Mouse (Mus musculus): ENCODE measurements at regions not wholly inside any gene's neighbourhood (a gene's known extent, or its start where the extent isn't known, plus 50 kb on each side); places are given as distances from the start of the nearest gene placed in this dataset.

DNA sequence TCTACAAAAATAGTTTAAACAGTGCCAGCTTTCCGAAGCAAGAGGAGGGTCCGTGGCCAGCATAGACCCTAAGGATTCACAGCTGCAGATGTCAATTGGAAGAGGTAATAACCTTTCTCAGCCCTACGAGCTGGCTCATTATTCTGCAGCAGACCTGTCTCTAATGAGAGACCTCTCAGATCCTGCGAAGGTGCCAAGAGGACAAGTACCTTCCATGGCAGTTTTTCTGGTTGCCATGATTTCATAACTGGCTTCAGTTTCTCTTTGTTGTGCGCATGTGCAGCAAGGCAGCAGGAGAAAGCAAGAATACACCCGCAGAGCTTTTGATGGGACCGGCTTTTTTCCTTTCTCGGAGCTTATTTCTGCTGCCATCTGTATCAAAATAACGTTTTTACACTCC, 81.4 kb downstream of the Csl start:
- no peak overlapping the region for H3K4me3 ChIP-seq (ENCODE audit: insufficient read depth, low read length)
- TF ChIP-seq CTCF (IDR thresholded peaks at IDR 0.05; ENCODE audit: extremely low read depth, insufficient read depth, low read length), result no peak
- TF ChIP-seq POLR2A (IDR thresholded peaks at IDR 0.05; ENCODE audit: extremely low read depth, insufficient read depth, low read length), result no peak
- H3K27ac ChIP-seq (ENCODE audit: insufficient read depth, low read length), result no peak overlapping the region
- no peaks in the 10 kb centered on the region for H3K4me1 ChIP-seq (ENCODE audit: control insufficient read depth, insufficient read depth, low read length)

- H3K4me3 ChIP-seq (ENCODE audit: insufficient read depth, low read length), result no peak overlapping the region
- no peaks in the 10 kb centered on the region for H3K4me1 ChIP-seq (ENCODE audit: control insufficient read depth, insufficient read depth, low read length)
- TF ChIP-seq CTCF (IDR thresholded peaks at IDR 0.05; ENCODE audit: extremely low read depth, insufficient read depth, low read length), result no peak
- TF ChIP-seq POLR2A (IDR thresholded peaks at IDR 0.05; ENCODE audit: extremely low read depth, insufficient read depth, low read length), result no peak
- H3K27ac ChIP-seq (ENCODE audit: insufficient read depth, low read length), result no peak overlapping the region
Measured at GRCm38 (mm10) chr10:99679813-99680212, 79.6 kb downstream of the Csl start.

- Histone ChIP-seq H3K27ac (ENCODE audit: insufficient read depth, low read length) (no peak overlapping the region), H3K4me1 (ENCODE audit: control insufficient read depth, insufficient read depth, low read length) (no peaks in the 10 kb centered on the region), H3K4me3 (ENCODE audit: insufficient read depth, low read length) (no peak overlapping the region)
- TF ChIP-seq POLR2A (IDR thresholded peaks at IDR 0.05; ENCODE audit: extremely low read depth, insufficient read depth, low read length) (no peak), CTCF (IDR thresholded peaks at IDR 0.05; ENCODE audit: extremely low read depth, insufficient read depth, low read length) (no peak)
Measured at GRCm38 (mm10) chr10:99681932-99682331, 77.5 kb downstream of the Csl start.

DNA sequence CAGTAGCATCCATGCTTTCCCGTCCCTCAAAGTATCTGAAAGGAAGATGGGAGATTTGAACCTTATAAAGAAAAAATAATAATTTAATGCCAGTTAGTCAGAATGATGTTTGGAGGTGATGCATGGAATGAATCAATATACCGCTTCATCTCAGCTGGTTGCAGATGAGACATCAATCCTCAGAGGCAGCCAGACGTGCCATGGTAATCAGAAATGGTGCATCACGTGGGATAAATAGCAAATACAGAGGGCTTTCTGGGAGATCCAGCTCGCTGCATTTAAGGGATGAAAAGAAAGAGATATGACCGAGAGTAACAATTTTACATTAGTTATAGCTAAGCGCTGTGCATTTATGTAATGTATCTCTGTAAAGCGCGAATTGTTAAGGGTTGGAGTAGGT, 77.1 kb downstream of the Csl start:
- Histone ChIP-seq H3K4me3 (ENCODE audit: insufficient read depth, low read length) (no peak overlapping the region), H3K4me1 (ENCODE audit: control insufficient read depth, insufficient read depth, low read length) (no peaks in the 10 kb centered on the region), H3K27ac (ENCODE audit: insufficient read depth, low read length) (no peak overlapping the region)
- no peak for TF ChIP-seq CTCF (IDR thresholded peaks at IDR 0.05; ENCODE audit: extremely low read depth, insufficient read depth, low read length)
- TF ChIP-seq POLR2A (IDR thresholded peaks at IDR 0.05; ENCODE audit: extremely low read depth, insufficient read depth, low read length), result no peak

GRCm38 (mm10) chr10:99683310-99683709, 76.1 kb downstream of the Csl start:
- Histone ChIP-seq H3K4me1 (ENCODE audit: control insufficient read depth, insufficient read depth, low read length) (no peaks in the 10 kb centered on the region), H3K4me3 (ENCODE audit: insufficient read depth, low read length) (no peak overlapping the region), H3K27ac (ENCODE audit: insufficient read depth, low read length) (no peak overlapping the region)
- no peak for TF ChIP-seq CTCF (IDR thresholded peaks at IDR 0.05; ENCODE audit: extremely low read depth, insufficient read depth, low read length)
- TF ChIP-seq POLR2A (IDR thresholded peaks at IDR 0.05; ENCODE audit: extremely low read depth, insufficient read depth, low read length), result no peak

GRCm38 (mm10) chr10:99685911-99686310, 73.5 kb downstream of the Csl start:
- Histone ChIP-seq H3K4me1 (ENCODE audit: control insufficient read depth, insufficient read depth, low read length) (no peaks in the 10 kb centered on the region), H3K4me3 (ENCODE audit: insufficient read depth, low read length) (no peak overlapping the region)
- no peak for TF ChIP-seq CTCF (IDR thresholded peaks at IDR 0.05; ENCODE audit: extremely low read depth, insufficient read depth, low read length)
- no peak for TF ChIP-seq POLR2A (IDR thresholded peaks at IDR 0.05; ENCODE audit: extremely low read depth, insufficient read depth, low read length)

GRCm38 (mm10) chr10:99687011-99687410, 72.4 kb downstream of the Csl start:
- TF ChIP-seq CTCF (IDR thresholded peaks at IDR 0.05; ENCODE audit: extremely low read depth, insufficient read depth, low read length) (no peak), POLR2A (IDR thresholded peaks at IDR 0.05; ENCODE audit: extremely low read depth, insufficient read depth, low read length) (no peak)
- Histone ChIP-seq H3K27ac (ENCODE audit: insufficient read depth, low read length) (no peak overlapping the region), H3K4me1 (ENCODE audit: control insufficient read depth, insufficient read depth, low read length) (no peaks in the 10 kb centered on the region), H3K4me3 (ENCODE audit: insufficient read depth, low read length) (no peak overlapping the region)

More at GRCm38 (mm10) chr10:99685911-99686310, 73.5 kb downstream of the Csl start:
- H3K27ac ChIP-seq (ENCODE audit: insufficient read depth, low read length), result no peak overlapping the region

GRCm38 (mm10) chr10:99697696-99698095, 61.8 kb downstream of the Csl start:
- H3K4me1 ChIP-seq (ENCODE audit: control insufficient read depth, insufficient read depth, low read length), result no peaks in the 10 kb centered on the region

GRCm38 (mm10) chr10:99699498-99699897, 60.0 kb downstream of the Csl start:
- TF ChIP-seq POLR2A (IDR thresholded peaks at IDR 0.05; ENCODE audit: extremely low read depth, insufficient read depth, low read length) (no peak), CTCF (IDR thresholded peaks at IDR 0.05; ENCODE audit: extremely low read depth, insufficient read depth, low read length) (no peak)
- Histone ChIP-seq H3K27ac (ENCODE audit: insufficient read depth, low read length) (no peak overlapping the region), H3K4me3 (ENCODE audit: insufficient read depth, low read length) (no peak overlapping the region), H3K4me1 (ENCODE audit: control insufficient read depth, insufficient read depth, low read length) (no peaks in the 10 kb centered on the region)

More at GRCm38 (mm10) chr10:99697696-99698095, 61.8 kb downstream of the Csl start:
- H3K27ac ChIP-seq (ENCODE audit: insufficient read depth, low read length), result no peak overlapping the region
- TF ChIP-seq POLR2A (IDR thresholded peaks at IDR 0.05; ENCODE audit: extremely low read depth, insufficient read depth, low read length) (no peak), CTCF (IDR thresholded peaks at IDR 0.05; ENCODE audit: extremely low read depth, insufficient read depth, low read length) (no peak)
- no peak overlapping the region for H3K4me3 ChIP-seq (ENCODE audit: insufficient read depth, low read length)

DNA sequence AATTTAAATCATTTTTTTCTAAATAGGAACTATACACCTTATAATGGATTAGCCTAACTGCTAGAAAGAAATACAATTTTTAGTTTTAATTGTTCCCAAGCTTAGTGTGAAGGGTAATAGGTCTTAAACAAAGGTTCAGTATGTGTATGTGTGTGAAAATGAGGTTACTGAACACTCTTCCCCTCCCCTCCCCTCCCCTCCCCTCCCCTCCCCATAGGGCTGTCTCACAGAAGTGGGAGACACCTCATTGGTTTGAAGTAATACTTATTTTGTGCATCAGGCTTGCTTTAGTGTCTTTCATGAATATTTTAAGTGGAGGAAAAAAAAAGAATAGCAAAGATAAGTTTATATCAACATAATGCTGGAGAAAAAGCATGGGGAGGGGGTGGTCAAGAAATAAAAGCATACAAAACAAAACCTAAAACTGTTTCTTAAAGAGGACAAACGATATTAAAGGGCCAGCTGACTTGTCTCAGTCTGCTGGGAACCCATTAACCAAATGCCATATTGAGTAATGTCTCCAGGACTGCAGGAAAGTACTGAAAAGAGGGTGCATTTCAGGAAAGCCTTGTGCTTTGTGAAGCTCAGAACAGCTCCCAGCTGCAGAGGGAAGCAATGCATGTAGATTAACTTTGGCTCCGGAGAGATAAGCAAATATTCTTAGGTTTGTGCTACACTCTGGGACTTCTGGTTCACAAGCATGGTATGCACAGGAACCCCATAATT, 59.2 kb downstream of the Csl start:
- TF ChIP-seq POLR2A (IDR thresholded peaks at IDR 0.05; ENCODE audit: extremely low read depth, insufficient read depth, low read length) (no peak), CTCF (IDR thresholded peaks at IDR 0.05; ENCODE audit: extremely low read depth, insufficient read depth, low read length) (no peak)
- no peak overlapping the region for H3K4me3 ChIP-seq (ENCODE audit: insufficient read depth, low read length)
- no peaks in the 10 kb centered on the region for H3K4me1 ChIP-seq (ENCODE audit: control insufficient read depth, insufficient read depth, low read length)
- no peak overlapping the region for H3K27ac ChIP-seq (ENCODE audit: insufficient read depth, low read length)

Measured in cortical plate, adult 2 months (tissue).